Mouse (Mus musculus) embryonic facial prominence, embryonic 12.5 days (tissue): ENCODE data around the gene Lrrc37a. TPM values are rescaled to one million over a fixed set of nuclear protein-coding genes. Genes with fewer than 3 reads are reported as not detected.

Experiments used
- polyA plus RNA-seq: library from polyadenylated mRNA; unstranded; fragments of >200 nt; fragmentation: Nextera tagmentation; extraction: Ambion mirVana; gene quantifications from 2 replicates; pipeline ENCODE4 v1.2.1, GENCODE M21; 2016

Lrrc37a gene
- polyA plus RNA-seq, 1 experiment from 2014 or later, result not detected

Other genes with a start within 250 kb of the Lrrc37a start
- 4.7 and 5.2 TPM in 2 replicates for gene Map3k14, start 237.1 kb downstream of the Lrrc37a start, polyA plus RNA-seq
- gene Arhgap27, start 140.9 kb downstream of the Lrrc37a start, polyA plus RNA-seq, result 7.2 and 7.4 TPM in 2 replicates
- gene Plekhm1, start 91.9 kb downstream of the Lrrc37a start, polyA plus RNA-seq, result 8.2 and 8.7 TPM in 2 replicates
- gene Gm884, start 116.5 kb upstream of the Lrrc37a start, polyA plus RNA-seq, result not detected in 2 replicates
- not detected in 2 replicates for gene Lyzl6, start 134.3 kb upstream of the Lrrc37a start, polyA plus RNA-seq
- gene Rprml, start 145.0 kb upstream of the Lrrc37a start, polyA plus RNA-seq, result 0.69 and 1.2 TPM in 2 replicates
- 92.5 and 98.1 TPM in 2 replicates for gene Gosr2, start 193.3 kb upstream of the Lrrc37a start, polyA plus RNA-seq
- gene Wnt9b, start 245.2 kb upstream of the Lrrc37a start, polyA plus RNA-seq, result 3.5 and 4.3 TPM in 2 replicates